ENCODE assay signal across 8 mouse cellular contexts in genomic region chr1:90602759-90603560, GRCm38 (mm10). TPM values are rescaled to one million over a fixed set of nuclear protein-coding genes. Genes with fewer than 3 reads are reported as not detected.
A peak's percentile ranks its signal among the peaks of the same experiment; 100 is the strongest.
DNase-seq lines count a peak whose midpoint lies in the region; ATAC-seq lines count a peak whose summit lies in the region.

Gene Cops8, plus strand, starts transcription at chr1:90602981.

- intact Hi-C loops in gastrocnemius, postnatal 14 days (cut with DNase I; ENCODE audit: low total_unique reads), result no loop called here
- intact Hi-C loops in left cerebral cortex, postnatal 10 days (cut with DNase I), result no loop called here

- ATAC-seq in inflammation-experienced regulatory T-cells, adult 6 months, result peak; percentile 99
- ATAC-seq in megakaryocyte-erythroid progenitor cell, adult 5-6 weeks (replicated peaks; ENCODE audit: low FRiP score, low TSS enrichment, poor library complexity, severe bottlenecking), result peak; percentile 99

- DNase-seq in adrenal gland, adult (ENCODE audit: inconsistent age in 2 of 2, low spot score in 1 of 2), result peak; percentile 98 to 99
- DNase-seq in embryo, embryonic 10.5 days (ENCODE audit: low spot score), result peak; percentile 98
- DNase-seq in gastrocnemius, postnatal 14 days, result peak; percentile 98
- peak; percentile 96 to 98 for DNase-seq in left cerebral cortex, postnatal 10 days (ENCODE audit: extremely low spot score in 1 of 2, low spot score in 2 of 2)
- DNase-seq in right cerebral cortex, postnatal 25 days, result peak; percentile 98
- peak; percentile 94 to 98 for DNase-seq in urinary bladder, postnatal 4 days (ENCODE audit: low spot score in 2 of 2)

RNA-seq across cellular contexts. Expression of gene Cops8, which starts in this region (rescaled TPM):
- total RNA-seq in gastrocnemius, postnatal 14 days (2021), result 10 to 100 TPM; 71.5 to 78.3 TPM
- polyA plus RNA-seq in inflammation-experienced regulatory T-cells, adult 6 months (2017; shearing (Covaris generic)), result 100 to 1,000 TPM; 103 to 141 (median 123) TPM
- total RNA-seq in left cerebral cortex, postnatal 10 days (2021), result 100 to 1,000 TPM; 101 to 104 TPM
- 58.4 and 67.9 TPM in 2 replicates for total RNA-seq in megakaryocyte-erythroid progenitor cell, adult 5-6 weeks (2014; fragmentation: Nextera tagmentation)
- 58.1 and 86.6 TPM in 2 replicates for total RNA-seq in megakaryocyte-erythroid progenitor cell, adult 5-6 weeks (2017)

Comparison
In these comparisons a context has a peak if more than half of its experiments do, and no peak if none do; other contexts are left out.
1. Peak in every context shown above with its lines: DNase-seq and ATAC-seq.